Mouse (Mus musculus) cerebellum, postnatal 25 days (tissue): Measurements from ENCODE around the gene Gm10639.
"Not testable (repeated sequence)": the region's sequence is repeated elsewhere in the genome, so short reads cannot be mapped to it uniquely, and the experiment has no call there.

ENCODE experiments used
- DNase-seq, 2 experiments: peaks; one replicate each; pipeline ENCODE4 v3.0.0; 2021; ENCODE audit warnings: mixed read lengths in 2 of 2

Gene Gm10639

GRCm38 (mm10) chr9:78348206-78349004, 58.7 kb downstream of the Gm10639 start:
- DNase-seq: not testable (repeated sequence)

DNA sequence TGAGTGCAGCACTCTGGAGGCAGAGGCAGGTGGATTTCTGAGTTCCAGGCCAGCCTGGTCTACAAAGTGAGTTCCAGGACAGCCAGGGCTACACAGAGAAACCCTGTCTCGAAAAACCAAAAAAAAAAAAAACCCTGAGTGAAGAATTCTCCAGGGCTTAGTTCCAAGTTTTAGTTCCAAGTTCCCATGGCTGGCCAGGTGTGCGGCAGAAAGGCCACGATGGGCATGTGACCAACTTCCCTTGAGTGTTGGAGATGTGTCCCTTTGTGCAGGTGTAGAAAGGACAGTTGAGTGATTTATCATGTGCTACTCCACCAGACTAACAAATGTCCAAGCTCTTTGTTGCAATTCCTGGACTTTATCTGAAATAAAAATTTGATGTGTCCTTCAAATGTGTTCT, 59.4 kb downstream of the Gm10639 start:
- DNase-seq: not testable (repeated sequence)

GRCm38 (mm10) chr9:78350007-78350406, 60.3 kb downstream of the Gm10639 start:
- not testable (repeated sequence) for DNase-seq

GRCm38 (mm10) chr9:78351504-78352220, 61.9 kb downstream of the Gm10639 start:
- DNase-seq: no peak
